Mouse (Mus musculus) lung, postnatal 36 days (tissue): ENCODE data around the gene Olfr1106.

Source experiments
- DNase-seq: peaks from one replicate; pipeline ENCODE4 v3.0.0; 2022; ENCODE audit warnings: mixed read lengths

Gene Olfr1106

DNA sequence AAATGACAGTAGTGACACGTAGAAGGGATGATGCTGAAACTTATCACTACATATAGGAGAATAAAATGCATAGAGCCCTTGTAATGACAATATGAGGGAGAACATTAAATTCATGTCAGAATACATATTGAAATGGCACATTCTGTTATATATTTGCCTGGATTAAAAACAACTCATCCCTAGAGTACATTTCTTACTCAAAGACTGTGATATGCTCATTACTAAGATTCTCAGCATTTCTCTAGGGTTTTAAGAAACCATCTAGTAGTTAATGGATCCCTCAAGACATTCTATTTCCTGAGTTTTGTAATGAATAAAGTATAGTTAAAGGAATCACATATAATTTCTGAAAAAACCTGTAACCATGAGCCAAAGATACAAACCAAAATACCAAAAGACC lies at the start of gene Olfr1106:
Gene Olfr1106, minus strand, starts transcription at position 101 of the 400 bp plus-strand sequence.
- DNase-seq = no peak

DNA sequence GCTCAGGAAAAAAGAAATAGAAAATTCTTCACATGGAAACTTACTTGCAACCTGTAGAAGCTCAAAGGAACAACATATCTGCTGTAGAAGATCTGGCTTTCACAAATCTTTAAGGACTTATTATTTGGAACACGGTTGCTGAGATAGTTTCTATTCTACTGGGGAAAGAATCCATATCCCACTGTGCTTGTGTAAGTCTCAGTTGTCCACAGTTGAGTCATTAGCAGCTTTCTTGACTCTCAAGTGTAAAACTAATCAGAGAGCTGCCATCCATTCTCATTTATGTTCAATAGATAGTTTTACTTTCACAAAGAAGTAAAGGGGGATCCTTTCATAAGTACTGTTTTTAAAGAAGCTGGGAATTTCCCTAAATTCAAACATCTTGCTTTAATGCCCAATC lies 43.8 kb upstream of the Olfr1106 start, which contains the start of gene Olfr1109:
Gene Olfr1109, minus strand, starts transcription at position 101 of the 400 bp plus-strand sequence.
- DNase-seq = no peak

DNA sequence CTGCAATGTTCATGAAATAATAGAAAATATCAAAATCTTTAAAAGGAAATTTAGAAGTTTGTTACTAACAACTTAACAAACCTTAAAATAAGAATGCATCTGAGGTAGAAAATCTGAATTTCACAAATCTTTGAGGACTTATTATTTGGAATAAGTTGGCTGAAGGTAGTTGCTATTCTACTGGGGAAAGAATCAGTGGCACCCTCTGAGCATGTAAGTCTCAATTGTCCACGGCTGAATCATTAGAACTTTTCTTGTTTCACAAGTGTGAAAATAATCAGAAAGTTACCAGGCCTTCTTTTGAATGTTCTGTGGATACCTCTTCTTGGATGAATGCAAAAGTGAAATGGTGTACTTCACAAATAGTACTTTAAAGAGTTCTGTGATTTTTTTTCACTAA lies 23.6 kb upstream of the Olfr1106 start, which contains the start of gene Olfr1107:
Gene Olfr1107, minus strand, starts transcription at position 101 of the 400 bp plus-strand sequence.
- DNase-seq = no peak

DNA sequence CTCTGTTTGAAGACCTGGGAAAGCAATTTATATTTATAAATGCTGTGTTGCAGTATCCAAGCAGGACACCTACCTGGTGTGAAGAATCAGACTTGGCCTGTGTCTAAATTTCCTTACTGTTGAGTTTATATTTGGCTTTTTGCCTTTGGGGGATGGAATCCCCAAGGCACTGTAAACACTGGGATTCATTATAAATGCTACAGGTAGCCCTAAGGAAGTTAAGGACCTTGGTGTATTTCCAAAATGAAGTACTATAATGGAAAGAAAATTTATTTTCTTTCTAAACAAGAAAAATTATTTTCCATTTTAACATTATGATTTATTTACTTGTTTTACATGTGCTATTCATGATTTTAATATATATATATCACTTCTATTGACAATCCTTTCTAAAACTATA lies 15.6 kb downstream of the Olfr1106 start, which contains the start of gene Olfr1105:
Gene Olfr1105, minus strand, starts transcription at position 101 of the 400 bp plus-strand sequence.
- DNase-seq = no peak

DNA sequence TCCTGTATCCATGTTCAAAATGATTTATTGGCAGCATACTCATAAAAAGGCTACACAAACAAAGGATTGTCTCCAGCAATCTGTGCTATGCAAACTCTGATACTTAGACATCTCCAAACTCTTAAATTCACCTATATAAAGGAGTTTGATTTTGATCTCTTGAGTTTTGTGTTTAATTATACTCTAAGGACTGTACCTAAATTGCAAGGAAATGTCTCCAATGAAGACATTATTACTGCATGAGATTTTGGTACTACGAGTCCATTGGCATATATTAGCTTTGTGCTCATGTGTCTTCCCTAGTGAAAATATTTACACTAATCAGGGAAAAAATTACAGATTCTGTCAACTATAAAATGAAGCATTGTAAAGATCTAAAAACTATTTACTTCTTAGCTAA lies 25.1 kb downstream of the Olfr1106 start, which contains the start of gene Olfr1104:
Gene Olfr1104, minus strand, starts transcription at position 101 of the 400 bp plus-strand sequence.
- DNase-seq = no peak

DNA sequence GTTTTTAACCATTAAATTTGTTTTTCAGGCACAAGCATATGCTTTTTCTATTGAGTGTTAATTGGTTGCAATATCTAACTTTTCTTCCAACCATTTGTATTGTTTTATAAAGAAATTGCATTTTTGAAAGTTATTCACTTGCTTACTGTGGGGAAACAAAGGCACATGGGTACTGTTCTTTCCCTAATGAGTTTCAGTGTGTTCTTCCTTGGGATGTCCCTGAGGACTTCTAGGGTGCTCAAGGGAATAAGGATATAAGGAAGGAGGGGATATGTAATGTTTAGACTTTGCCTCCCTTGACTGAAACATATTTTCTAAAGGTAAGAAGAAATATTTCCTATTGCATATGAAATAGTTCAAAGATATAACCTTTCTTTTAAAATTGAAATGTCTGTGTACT lies 54.0 kb downstream of the Olfr1106 start, which contains the start of gene Olfr1102:
Gene Olfr1102, plus strand, starts transcription at position 301 of the 400 bp plus-strand sequence.
- no peak for DNase-seq
